In genomic region chr2:157970669-157971068, GRCm38 (mm10) we compare ENCODE assay signal across 9 mouse cellular contexts. TPM values are rescaled to one million over a fixed set of nuclear protein-coding genes. Genes with fewer than 3 reads are reported as not detected.
A peak's percentile ranks its signal among the peaks of the same experiment; 100 is the strongest.
DNase-seq lines count a peak whose midpoint lies in the region; ATAC-seq and TF ChIP-seq lines count a peak whose summit lies in the region.
"Had no signal": no experiment of that assay in that cellular context is flagged by ENCODE, and none has a peak within 500 bp of the region (broad histone marks: within the 10 kb centered on the region; RNA-seq: fewer than 3 reads in every experiment).

No protein-coding gene starts in this region.

- H3K9me3 ChIP-seq in forebrain, embryonic 11.5 days (ENCODE audit: control insufficient read depth, low read length): no peaks in the 10 kb centered on the region
- H3K9me3 ChIP-seq in forebrain, embryonic 16.5 days (ENCODE audit: control insufficient read depth, low read length): no peaks in the 10 kb centered on the region
- H3K9me3 ChIP-seq in hindbrain, postnatal 0 days (ENCODE audit: low read length): no peaks in the 10 kb centered on the region
- H3K9me3 ChIP-seq in midbrain, postnatal 0 days (ENCODE audit: low read length): no peaks in the 10 kb centered on the region

- no peak overlapping the region for H3K9ac ChIP-seq in forebrain, embryonic 11.5 days (ENCODE audit: low read length)
- H3K9ac ChIP-seq in forebrain, embryonic 16.5 days (replicated peaks; ENCODE audit: low read depth, low read length): no peak overlapping the region
- H3K9ac ChIP-seq in hindbrain, postnatal 0 days (replicated peaks; ENCODE audit: low read length): no peak overlapping the region
- H3K9ac ChIP-seq in midbrain, postnatal 0 days (replicated peaks; ENCODE audit: low read length, poor library complexity, severe bottlenecking): no peak overlapping the region

- peak; percentile 73 for DNase-seq in forebrain, embryonic 11.5 days (ENCODE audit: low spot score)
- peak; percentile 15 to 26 for DNase-seq in urinary bladder, postnatal 36 days (ENCODE audit: low spot score in 2 of 2)
- no peak for DNase-seq in urinary bladder, adult 2 months (ENCODE audit: low spot score)
- DNase-seq in hindbrain, postnatal 0 days (ENCODE audit: low spot score): peak; percentile 61
- peak; percentile 42 for DNase-seq in midbrain, postnatal 0 days (ENCODE audit: low spot score)
- no peak for DNase-seq in layer of hippocampus, postnatal 25 days (ENCODE audit: extremely low spot score in 1 of 2, low spot score in 1 of 2)
- no peak for DNase-seq in layer of hippocampus, postnatal 36 days

- H3K36me3 ChIP-seq in forebrain, embryonic 11.5 days (ENCODE audit: control insufficient read depth, insufficient read depth, low read length): no peaks in the 10 kb centered on the region
- H3K36me3 ChIP-seq in forebrain, embryonic 16.5 days (ENCODE audit: control insufficient read depth, insufficient read depth): no peaks in the 10 kb centered on the region
- no peaks in the 10 kb centered on the region for H3K36me3 ChIP-seq in hindbrain, postnatal 0 days (ENCODE audit: insufficient read depth, low read length)
- H3K36me3 ChIP-seq in midbrain, postnatal 0 days (ENCODE audit: insufficient read depth, low read length): no peaks in the 10 kb centered on the region

- H3K4me1 ChIP-seq in forebrain, embryonic 11.5 days (replicated peaks; ENCODE audit: control insufficient read depth, insufficient read depth, low read length): peaks cover 13% of the 10 kb centered on the region
- peaks cover 18% of the 10 kb centered on the region for H3K4me1 ChIP-seq in forebrain, embryonic 16.5 days (replicated peaks; ENCODE audit: control insufficient read depth, insufficient read depth, low read length)
- H3K4me1 ChIP-seq in hindbrain, postnatal 0 days (ENCODE audit: insufficient read depth, low read length): peaks cover 11% of the 10 kb centered on the region; the same call in 1 of the 2 replicates
- peaks cover 13% of the 10 kb centered on the region for H3K4me1 ChIP-seq in midbrain, postnatal 0 days (ENCODE audit: insufficient read depth, low read length)

- H3K27ac ChIP-seq in forebrain, embryonic 11.5 days (ENCODE audit: low read depth, low read length): no peak overlapping the region
- H3K27ac ChIP-seq in forebrain, embryonic 16.5 days (ENCODE audit: low read length): no peak overlapping the region
- H3K27ac ChIP-seq in hindbrain, postnatal 0 days: no peak overlapping the region
- H3K27ac ChIP-seq in midbrain, postnatal 0 days (ENCODE audit: low read depth, low read length): no peak overlapping the region

- 3% methylated on average over 3 of the region's 3 CpGs for WGBS in forebrain, embryonic 11.5 days
- WGBS in forebrain, embryonic 16.5 days: 8% methylated on average over 3 of the region's 3 CpGs
- WGBS in hindbrain, postnatal 0 days: 18% methylated on average over 3 of the region's 3 CpGs
- 23% methylated on average over 3 of the region's 3 CpGs for WGBS in midbrain, postnatal 0 days

- no peak overlapping the region for H3K4me3 ChIP-seq in forebrain, embryonic 11.5 days (ENCODE audit: low read depth, low read length)
- H3K4me3 ChIP-seq in forebrain, embryonic 16.5 days (replicated peaks; ENCODE audit: low read length): no peak overlapping the region
- no peak overlapping the region for H3K4me3 ChIP-seq in hindbrain, postnatal 0 days (ENCODE audit: low read length)
- H3K4me3 ChIP-seq in midbrain, postnatal 0 days (ENCODE audit: low read depth, low read length): no peak overlapping the region

- no peaks in the 10 kb centered on the region for H3K27me3 ChIP-seq in forebrain, embryonic 11.5 days (ENCODE audit: control insufficient read depth, insufficient read depth, low read length)
- peaks cover 6% of the 10 kb centered on the region; the same call in 1 of the 2 replicates for H3K27me3 ChIP-seq in forebrain, embryonic 16.5 days (replicated peaks; ENCODE audit: control insufficient read depth, insufficient read depth, low read length)
- no peaks in the 10 kb centered on the region for H3K27me3 ChIP-seq in hindbrain, postnatal 0 days (ENCODE audit: insufficient read depth, low read length)
- no peaks in the 10 kb centered on the region for H3K27me3 ChIP-seq in midbrain, postnatal 0 days (ENCODE audit: insufficient read depth, low read length)

- H3K4me2 ChIP-seq in forebrain, embryonic 11.5 days (ENCODE audit: low read depth, low read length, severe bottlenecking): no peak overlapping the region
- H3K4me2 ChIP-seq in forebrain, embryonic 16.5 days (ENCODE audit: low read length): no peak overlapping the region
- H3K4me2 ChIP-seq in hindbrain, postnatal 0 days (ENCODE audit: low read depth, low read length): no peak overlapping the region
- no peak overlapping the region for H3K4me2 ChIP-seq in midbrain, postnatal 0 days (ENCODE audit: low read depth, low read length, poor library complexity, severe bottlenecking)

- ATAC-seq in forebrain, embryonic 11.5 days (replicated peaks; ENCODE audit: low FRiP score): no peak
- ATAC-seq in forebrain, embryonic 16.5 days: no peak
- no peak; the same call in 1 of the 2 replicates for ATAC-seq in hindbrain, postnatal 0 days
- no peak for ATAC-seq in midbrain, postnatal 0 days (ENCODE audit: low FRiP score)

- no peak for TF ChIP-seq CTCF in hindbrain, postnatal 0 days (IDR thresholded peaks at IDR 0.05; ENCODE audit: low read depth)
- no peak for TF ChIP-seq CTCF in midbrain, postnatal 0 days (IDR thresholded peaks at IDR 0.05)

RNA-seq across cellular contexts. Expression of gene Vstm2l, which starts 56.2 kb away (rescaled TPM):
- polyA plus RNA-seq in forebrain, embryonic 11.5 days (2014; fragmentation: Nextera tagmentation; extraction: Ambion mirVana): 0.86 and 1.3 TPM in 2 replicates
- 5.3 and 6.6 TPM in 2 replicates for polyA plus RNA-seq in forebrain, embryonic 16.5 days (2015; fragmentation: Nextera tagmentation; extraction: Ambion mirVana)
- 0.04 TPM in 1 of 2 replicates, not detected in the other for polyA plus RNA-seq in urinary bladder, adult 2 months (2012; rRNA removed)
- 318 and 326 TPM in 2 replicates for total RNA-seq in hindbrain, postnatal 0 days (2014; rRNA removed)
- polyA plus RNA-seq in hindbrain, postnatal 0 days (2015; fragmentation: Nextera tagmentation; extraction: Ambion mirVana): 46.4 TPM in 2 replicates
- 349 and 393 TPM in 2 replicates for total RNA-seq in midbrain, postnatal 0 days (2014; rRNA removed)
- 57.0 and 61.8 TPM in 2 replicates for polyA plus RNA-seq in midbrain, postnatal 0 days (2015; fragmentation: Nextera tagmentation; extraction: Ambion mirVana)
- 100 to 1,000 TPM; 114 to 131 TPM for total RNA-seq in layer of hippocampus, postnatal 25 days (2021)
- total RNA-seq in layer of hippocampus, postnatal 36 days (2021): 100 to 1,000 TPM; 111 to 124 TPM
- polyA plus RNA-seq: heart, embryonic 14.5 days had no signal

RNA-seq across cellular contexts. Expression of gene Tti1, which starts 57.6 kb away (rescaled TPM):
- 39.3 and 40.2 TPM in 2 replicates for polyA plus RNA-seq in forebrain, embryonic 11.5 days (2014; fragmentation: Nextera tagmentation; extraction: Ambion mirVana)
- polyA plus RNA-seq in forebrain, embryonic 16.5 days (2015; fragmentation: Nextera tagmentation; extraction: Ambion mirVana): 21.1 and 22.1 TPM in 2 replicates
- 19.6 and 20.8 TPM in 2 replicates for polyA plus RNA-seq in urinary bladder, adult 2 months (2012; rRNA removed)
- 18.2 and 19.4 TPM in 2 replicates for total RNA-seq in hindbrain, postnatal 0 days (2014; rRNA removed)
- 9.5 and 10.3 TPM in 2 replicates for polyA plus RNA-seq in hindbrain, postnatal 0 days (2015; fragmentation: Nextera tagmentation; extraction: Ambion mirVana)
- 13.5 and 20.0 TPM in 2 replicates for total RNA-seq in midbrain, postnatal 0 days (2014; rRNA removed)
- polyA plus RNA-seq in midbrain, postnatal 0 days (2015; fragmentation: Nextera tagmentation; extraction: Ambion mirVana): 9.2 and 11.0 TPM in 2 replicates
- 10 to 100 TPM; 19.3 to 20.0 TPM for total RNA-seq in layer of hippocampus, postnatal 25 days (2021)
- 10 to 100 TPM; 20.4 to 22.7 TPM for total RNA-seq in layer of hippocampus, postnatal 36 days (2021)

RNA-seq across cellular contexts. Expression of gene Rprd1b, which starts 57.6 kb away (rescaled TPM):
- polyA plus RNA-seq in forebrain, embryonic 11.5 days (2014; fragmentation: Nextera tagmentation; extraction: Ambion mirVana): 63.8 and 65.6 TPM in 2 replicates
- 36.6 and 44.6 TPM in 2 replicates for polyA plus RNA-seq in forebrain, embryonic 16.5 days (2015; fragmentation: Nextera tagmentation; extraction: Ambion mirVana)
- polyA plus RNA-seq in urinary bladder, adult 2 months (2012; rRNA removed): 17.7 and 18.5 TPM in 2 replicates
- total RNA-seq in hindbrain, postnatal 0 days (2014; rRNA removed): 26.3 and 31.3 TPM in 2 replicates
- 19.8 and 20.4 TPM in 2 replicates for polyA plus RNA-seq in hindbrain, postnatal 0 days (2015; fragmentation: Nextera tagmentation; extraction: Ambion mirVana)
- total RNA-seq in midbrain, postnatal 0 days (2014; rRNA removed): 20.8 and 64.5 TPM in 2 replicates
- 19.0 and 20.5 TPM in 2 replicates for polyA plus RNA-seq in midbrain, postnatal 0 days (2015; fragmentation: Nextera tagmentation; extraction: Ambion mirVana)
- 10 to 100 TPM; 40.6 to 45.5 TPM for total RNA-seq in layer of hippocampus, postnatal 25 days (2021)
- total RNA-seq in layer of hippocampus, postnatal 36 days (2021): 10 to 100 TPM; 46.4 to 54.7 TPM

Comparison
In these comparisons a context has a peak if more than half of its experiments do, and no peak if none do; other contexts are left out.
1. DNase-seq: peak in forebrain, embryonic 11.5 days (single experiment), urinary bladder, postnatal 36 days (2 of 2), hindbrain, postnatal 0 days (single experiment) and midbrain, postnatal 0 days (single experiment); none in urinary bladder, adult 2 months (single experiment), layer of hippocampus, postnatal 25 days (0 of 2) and layer of hippocampus, postnatal 36 days (0 of 2).